Mouse (Mus musculus) hindbrain, postnatal 0 days (tissue): ENCODE results near the gene Hivep3. TPM values are rescaled to one million over a fixed set of nuclear protein-coding genes. Genes with fewer than 3 reads are reported as not detected.

ENCODE experiments used
- ATAC-seq: fragments of 200-750 bp; cut with Nextera tagmentation; 2 replicates; pipeline ENCODE4 v1.8.0; 2017; ENCODE audit warnings: mild to moderate bottlenecking, moderate TSS enrichment, moderate library complexity
- DNase-seq: peaks from one replicate; pipeline ENCODE4 v3.0.0-alpha.2; 2015; ENCODE audit warnings: low spot score
- H3K27ac ChIP-seq: fragments of 300-500 bp; sonication (generic); 2 replicates; pipeline ENCODE4 v1.5.1; 2014; ENCODE audit warnings: mild to moderate bottlenecking
- H3K27me3 ChIP-seq: fragments of 300-500 bp; sonication (generic); 2 replicates; pipeline ENCODE4 v1.6.1; 2014; ENCODE audit warnings: low read length, mixed read lengths; ENCODE audit not compliant: insufficient read depth
- H3K36me3 ChIP-seq: fragments of 300-500 bp; sonication (generic); 2 replicates; pipeline ENCODE4 v1.6.1; 2014; ENCODE audit warnings: low read length, mixed read lengths; ENCODE audit not compliant: insufficient read depth
- H3K4me1 ChIP-seq: fragments of 300-500 bp; sonication (generic); 2 replicates; pipeline ENCODE4 v1.6.1; 2014; ENCODE audit warnings: antibody characterized with exemption, low read length, mixed read lengths; ENCODE audit not compliant: insufficient read depth
- H3K4me2 ChIP-seq: fragments of 300-500 bp; sonication (generic); 2 replicates; pipeline ENCODE4 v1.6.1; 2014; ENCODE audit warnings: low read depth, mild to moderate bottlenecking, low read length, moderate library complexity, mixed read lengths
- H3K4me3 ChIP-seq: fragments of 300-500 bp; sonication (generic); 2 replicates; pipeline ENCODE4 v1.5.1; 2014; ENCODE audit warnings: low read length
- H3K9ac ChIP-seq: fragments of 300-500 bp; sonication (generic); replicated peaks from 2 replicates; pipeline ENCODE4 v1.6.1; 2014; ENCODE audit warnings: mild to moderate bottlenecking, low read length, moderate library complexity, mixed read lengths
- H3K9me3 ChIP-seq: fragments of 300-500 bp; sonication (generic); 2 replicates; pipeline ENCODE4 v1.6.1; 2016; ENCODE audit warnings: low read length, mixed read lengths
- CTCF ChIP-seq: IDR thresholded peaks from 2 replicates; pipeline ENCODE4 v1.5.1; 2016; ENCODE audit warnings: antibody characterized with exemption, control low read depth, low read depth
- WGBS: fragments of 180-500 bp; shearing (Covaris S2); extraction: QIAGEN DNeasy Blood & Tissue Kit; methylation state at CpG from one replicate; pipeline ENCODE4 v1.1.7; 2014; 5-methylcytosine and 5-hydroxymethylcytosine counted together
- polyA plus RNA-seq: library from polyadenylated mRNA; unstranded; fragments of >200 nt; fragmentation: Nextera tagmentation; extraction: Ambion mirVana; gene quantifications from 2 replicates; pipeline ENCODE4 v1.2.1, GENCODE M21; 2015
- total RNA-seq: library from RNA; depleted of rRNA; stranded (reverse); fragments of >200 nt; gene quantifications from 2 replicates; pipeline ENCODE4 v1.2.3, GENCODE M21; 2014

The Hivep3 gene
- total and polyA plus RNA-seq, 2 experiments from 2014 or later: 11.0 to 15.1 TPM

DNA sequence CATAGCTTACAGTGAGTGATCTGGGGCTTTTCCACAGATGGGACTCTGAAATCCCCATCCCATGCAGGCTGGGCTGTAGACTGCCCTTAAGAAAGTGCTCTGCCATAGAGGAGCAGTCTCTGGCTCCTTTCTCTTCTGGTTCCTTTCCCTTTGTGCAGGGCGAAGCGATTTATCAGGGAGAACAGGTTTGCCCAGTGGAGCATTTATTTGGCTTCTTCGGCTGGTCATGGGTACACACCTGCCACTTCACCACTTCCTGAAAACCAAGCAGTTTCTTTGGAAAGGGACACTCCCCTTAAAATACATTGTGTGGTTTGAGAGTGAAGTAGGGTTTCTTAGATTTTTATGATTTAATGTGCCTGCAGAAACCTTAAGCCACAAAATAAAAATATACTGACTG lies 110.7 kb downstream of the Hivep3 start:
- H3K4me2 ChIP-seq: no peak overlapping the region
- no peaks in the 10 kb centered on the region for H3K9me3 ChIP-seq
- H3K9ac ChIP-seq: no peak overlapping the region
- H3K4me1 ChIP-seq: no peaks in the 10 kb centered on the region
- no peak for ATAC-seq
- H3K27me3 ChIP-seq: no peaks in the 10 kb centered on the region
- WGBS: 85% methylated on average over 3 of the region's 3 CpGs
- no peak overlapping the region for H3K27ac ChIP-seq
- DNase-seq: no peak
- TF ChIP-seq CTCF: no peak
- no peaks in the 10 kb centered on the region for H3K36me3 ChIP-seq
- H3K4me3 ChIP-seq: no peak overlapping the region

DNA sequence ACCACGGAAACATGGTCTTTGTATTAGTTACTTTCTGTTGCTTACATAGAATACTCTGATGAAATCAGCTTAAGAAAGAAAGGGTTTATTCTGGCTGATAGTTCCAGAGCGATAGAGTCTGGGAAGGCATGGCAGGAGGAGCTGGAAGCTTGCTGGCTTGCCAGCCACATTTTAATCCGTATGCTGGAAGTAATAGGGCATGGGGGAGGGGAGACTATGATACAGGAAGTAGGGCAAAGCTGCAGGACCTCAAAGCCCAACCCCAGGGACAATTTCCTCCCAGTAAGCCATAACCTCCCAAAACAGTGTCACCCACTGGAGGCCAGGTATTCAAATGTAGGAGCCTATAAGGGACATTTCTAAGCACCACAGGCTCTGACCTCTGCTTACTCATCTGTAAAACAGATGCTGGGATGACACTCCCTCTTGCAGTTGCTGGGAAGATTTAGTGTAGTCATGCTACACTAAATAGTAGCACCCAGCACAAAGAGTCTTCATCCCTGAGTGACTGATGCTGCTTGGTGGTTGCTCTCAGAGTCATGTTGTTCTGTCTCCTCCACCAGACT lies 112.1 kb downstream of the Hivep3 start:
- H3K4me3 ChIP-seq: no peak overlapping the region
- H3K9ac ChIP-seq: no peak overlapping the region
- H3K4me2 ChIP-seq: no peak overlapping the region
- 66% methylated on average over 3 of the region's 3 CpGs for WGBS
- H3K27ac ChIP-seq: no peak overlapping the region
- no peak for DNase-seq
- no peaks in the 10 kb centered on the region for H3K9me3 ChIP-seq
- no peaks in the 10 kb centered on the region for H3K27me3 ChIP-seq
- TF ChIP-seq CTCF: no peak
- no peaks in the 10 kb centered on the region for H3K36me3 ChIP-seq
- H3K4me1 ChIP-seq: no peaks in the 10 kb centered on the region
- no peak for ATAC-seq

DNA sequence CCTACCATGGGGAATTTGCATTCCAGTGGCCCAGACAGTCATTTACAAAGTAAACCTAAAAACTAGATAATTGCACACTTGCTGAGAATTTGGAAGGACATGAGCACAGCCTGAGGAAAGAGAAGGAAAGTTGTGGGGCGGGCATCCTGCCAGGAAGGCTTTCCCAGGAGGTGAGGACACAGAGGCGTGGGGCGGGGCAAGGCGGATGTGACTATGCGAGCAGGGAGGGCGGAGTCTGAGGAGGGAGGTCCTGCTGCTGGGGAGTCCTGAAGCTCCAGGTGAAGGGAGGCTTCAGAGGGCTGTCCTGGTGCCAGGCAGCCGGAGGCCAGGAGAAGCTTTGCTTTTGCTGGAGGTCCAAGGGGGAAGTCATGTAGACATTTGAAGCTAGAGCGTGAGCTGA lies 118.9 kb downstream of the Hivep3 start:
- Histone ChIP-seq H3K9me3 (no peaks in the 10 kb centered on the region), H3K27me3 (no peaks in the 10 kb centered on the region), H3K4me1 (no peaks in the 10 kb centered on the region), H3K4me2 (no peak overlapping the region), H3K9ac (no peak overlapping the region), H3K4me3 (no peak overlapping the region), H3K27ac (no peak overlapping the region), H3K36me3 (no peaks in the 10 kb centered on the region)
- no peak for TF ChIP-seq CTCF
- 74% methylated on average over 8 of the region's 8 CpGs for WGBS
- no peak for DNase-seq
- no peak for ATAC-seq

DNA sequence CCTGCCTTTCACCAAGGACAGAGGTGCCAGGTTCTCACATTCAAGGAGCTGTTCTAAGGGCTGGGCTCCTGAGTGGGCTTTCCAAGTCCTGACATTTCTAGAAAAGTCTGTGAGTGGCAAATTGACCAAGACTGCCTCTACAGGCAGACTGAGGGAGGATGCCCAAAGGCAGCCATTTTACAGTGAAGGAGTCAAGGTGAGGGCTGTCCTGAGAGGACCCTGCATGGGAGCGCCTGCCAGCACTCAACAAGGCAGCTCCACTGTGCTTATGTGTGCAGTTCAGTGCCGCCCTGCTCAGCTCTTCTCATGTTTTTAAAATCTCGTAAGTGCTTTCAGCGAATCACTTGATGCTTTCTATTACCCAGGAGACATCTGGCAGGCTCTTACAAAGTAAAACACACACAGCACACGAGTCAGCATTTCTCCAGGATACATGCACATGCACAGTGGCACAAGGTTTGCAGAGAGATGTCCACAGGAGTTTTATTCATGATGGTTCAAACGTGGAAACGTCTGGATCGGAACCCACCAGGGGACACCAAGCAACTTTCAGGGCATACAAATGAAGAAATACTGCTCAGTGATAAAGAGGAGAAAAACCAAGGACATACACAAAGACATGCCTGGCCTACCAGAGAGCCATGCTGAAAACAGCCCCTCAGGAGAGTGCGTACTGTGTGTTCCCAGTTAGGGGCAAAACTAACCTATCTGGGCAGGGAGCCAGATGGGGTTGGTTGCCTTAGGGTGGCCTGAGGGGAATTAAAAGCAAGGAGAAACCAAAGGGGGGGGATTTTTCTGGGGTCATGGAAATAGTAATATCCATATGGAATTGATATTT lies 120.9 kb downstream of the Hivep3 start:
- H3K27me3 ChIP-seq: no peaks in the 10 kb centered on the region
- no peaks in the 10 kb centered on the region for H3K9me3 ChIP-seq
- TF ChIP-seq CTCF: peak; percentile 56
- no peak overlapping the region for H3K4me3 ChIP-seq
- DNase-seq (peak; percentile 45), ATAC-seq (peak; percentile 65; the same call in 1 of the 2 replicates)
- no peak overlapping the region for H3K4me2 ChIP-seq
- WGBS: 56% methylated on average over 9 of the region's 9 CpGs
- no peak overlapping the region for H3K9ac ChIP-seq
- H3K36me3 ChIP-seq: no peaks in the 10 kb centered on the region
- H3K4me1 ChIP-seq: no peaks in the 10 kb centered on the region
- H3K27ac ChIP-seq: no peak overlapping the region

DNA sequence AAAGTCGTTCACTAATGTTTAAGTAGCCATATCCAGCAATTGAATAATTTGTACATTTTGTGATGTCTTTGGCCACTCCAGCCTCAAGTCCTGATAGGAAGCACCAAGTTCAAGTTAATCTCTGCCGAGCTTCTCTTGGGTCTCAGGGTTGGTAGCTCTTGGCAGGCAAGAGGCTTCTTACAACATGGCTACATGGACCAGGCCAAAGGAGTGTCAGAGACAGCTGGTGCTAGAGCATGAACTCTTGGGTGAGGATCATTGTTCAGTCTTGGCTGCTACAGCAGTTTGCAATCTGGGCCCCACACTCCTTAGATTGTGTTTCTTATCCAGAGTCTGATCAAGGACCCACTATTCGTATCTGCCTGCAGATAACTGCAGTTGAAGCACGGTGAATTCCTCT lies 125.9 kb downstream of the Hivep3 start:
- no peak for TF ChIP-seq CTCF
- H3K36me3 ChIP-seq: no peaks in the 10 kb centered on the region
- H3K9me3 ChIP-seq: no peaks in the 10 kb centered on the region
- no peak for DNase-seq
- no peak for ATAC-seq
- no peak overlapping the region for H3K27ac ChIP-seq
- H3K9ac ChIP-seq: no peak overlapping the region
- H3K4me1 ChIP-seq: 0 out of 2 replicates have a peak, but pooled peaks cover 2% of the 10 kb centered on the region
- no peak overlapping the region for H3K4me3 ChIP-seq
- H3K27me3 ChIP-seq: no peaks in the 10 kb centered on the region
- WGBS: 77% methylated on average over 4 of the region's 4 CpGs
- no peak overlapping the region for H3K4me2 ChIP-seq

DNA sequence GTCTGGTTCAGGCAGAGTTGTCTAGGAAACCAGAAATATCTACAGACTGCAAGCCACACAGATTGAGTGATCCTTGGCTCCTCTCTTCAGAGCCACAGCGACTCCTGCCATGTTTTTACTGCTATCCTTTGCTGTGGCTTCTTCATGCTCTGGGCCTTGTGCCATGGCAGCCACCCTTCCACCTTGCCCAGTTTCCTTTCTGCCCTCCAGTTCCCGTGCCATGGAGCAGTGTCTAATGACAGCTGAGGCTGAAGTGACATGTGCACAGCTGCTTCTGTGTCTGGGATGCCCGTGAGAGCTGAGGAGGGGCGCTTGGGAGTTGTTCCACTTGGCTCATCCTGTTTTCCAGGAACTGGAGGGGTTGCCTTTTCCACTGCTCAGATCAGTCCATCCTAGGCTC lies 127.4 kb downstream of the Hivep3 start:
- 0 out of 2 replicates have a peak, but pooled peaks have one; percentile 27 for ATAC-seq
- H3K4me3 ChIP-seq: no peak overlapping the region
- H3K36me3 ChIP-seq: no peaks in the 10 kb centered on the region
- peaks cover 4% of the 10 kb centered on the region; the same call in 1 of the 2 replicates for H3K4me1 ChIP-seq
- TF ChIP-seq CTCF: no peak
- 41% methylated on average over 4 of the region's 4 CpGs for WGBS
- H3K9ac ChIP-seq: no peak overlapping the region
- no peak overlapping the region for H3K4me2 ChIP-seq
- peak; percentile 31 for DNase-seq
- H3K9me3 ChIP-seq: no peaks in the 10 kb centered on the region
- H3K27ac ChIP-seq: peak overlapping the region; percentile 32; the same call in 1 of the 2 replicates
- H3K27me3 ChIP-seq: no peaks in the 10 kb centered on the region
